Mouse (Mus musculus) right cerebral cortex, postnatal 14 days (tissue): ENCODE measurements at regions not wholly inside any gene's neighbourhood (a gene's known extent, or its start where the extent isn't known, plus 50 kb on each side); places are given as distances from the start of the nearest gene placed in this dataset.

Experiments
- DNase-seq: peaks from one replicate; pipeline ENCODE4 v3.0.0; 2022

DNA sequence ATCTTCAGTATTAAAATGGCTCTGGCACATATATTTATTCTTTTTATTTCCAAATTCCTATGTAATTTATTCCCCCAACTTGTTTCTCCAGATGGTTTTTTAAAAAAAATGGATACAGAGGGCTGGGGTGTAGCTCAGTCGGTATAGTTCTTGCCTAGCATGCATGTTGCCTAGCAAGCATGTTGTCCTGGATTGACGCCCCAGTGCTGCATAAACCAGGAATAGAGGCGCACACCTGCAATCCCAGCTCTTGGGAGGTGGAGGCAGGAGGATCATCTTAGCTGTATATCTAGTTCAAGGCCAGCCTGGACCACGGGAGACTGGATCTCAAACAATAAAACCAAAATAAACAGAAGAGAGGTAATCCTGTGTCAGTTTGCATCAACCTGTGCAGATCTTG lies 183.5 kb upstream of the Jmjd1c start:
- no peak for DNase-seq

- DNase-seq: no peak
These were observed 182.7 kb upstream of the Jmjd1c start for GRCm38 (mm10) chr10:66913187-66913586.

- no peak for DNase-seq
These were observed 182.3 kb upstream of the Jmjd1c start for GRCm38 (mm10) chr10:66913627-66914026.

- no peak for DNase-seq
These were observed 181.5 kb upstream of the Jmjd1c start for GRCm38 (mm10) chr10:66914288-66914975.

GRCm38 (mm10) chr10:66915801-66916200 lies 180.1 kb upstream of the Jmjd1c start:
- DNase-seq: no peak

GRCm38 (mm10) chr10:66917725-66918124 lies 178.2 kb upstream of the Jmjd1c start:
- DNase-seq: no peak

DNA sequence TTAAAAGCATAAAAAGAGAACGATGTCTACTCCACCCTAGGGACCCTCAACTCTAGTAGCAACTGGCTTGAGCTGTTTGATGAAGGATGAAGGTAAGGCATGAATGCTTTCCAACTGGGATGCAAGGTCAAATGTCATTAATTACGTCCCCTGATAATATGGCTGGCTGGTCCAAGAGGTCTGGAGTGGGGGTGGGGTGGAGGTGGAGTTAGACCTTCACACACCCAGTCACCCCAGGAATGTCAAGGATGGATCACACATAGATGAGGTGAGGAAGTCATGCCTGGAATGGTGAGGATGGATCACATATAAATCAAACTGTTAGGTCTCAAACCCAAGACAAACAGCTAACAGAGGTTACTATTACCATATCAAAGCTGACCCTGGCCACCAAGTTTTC lies 177.2 kb upstream of the Jmjd1c start:
- DNase-seq: no peak

DNA sequence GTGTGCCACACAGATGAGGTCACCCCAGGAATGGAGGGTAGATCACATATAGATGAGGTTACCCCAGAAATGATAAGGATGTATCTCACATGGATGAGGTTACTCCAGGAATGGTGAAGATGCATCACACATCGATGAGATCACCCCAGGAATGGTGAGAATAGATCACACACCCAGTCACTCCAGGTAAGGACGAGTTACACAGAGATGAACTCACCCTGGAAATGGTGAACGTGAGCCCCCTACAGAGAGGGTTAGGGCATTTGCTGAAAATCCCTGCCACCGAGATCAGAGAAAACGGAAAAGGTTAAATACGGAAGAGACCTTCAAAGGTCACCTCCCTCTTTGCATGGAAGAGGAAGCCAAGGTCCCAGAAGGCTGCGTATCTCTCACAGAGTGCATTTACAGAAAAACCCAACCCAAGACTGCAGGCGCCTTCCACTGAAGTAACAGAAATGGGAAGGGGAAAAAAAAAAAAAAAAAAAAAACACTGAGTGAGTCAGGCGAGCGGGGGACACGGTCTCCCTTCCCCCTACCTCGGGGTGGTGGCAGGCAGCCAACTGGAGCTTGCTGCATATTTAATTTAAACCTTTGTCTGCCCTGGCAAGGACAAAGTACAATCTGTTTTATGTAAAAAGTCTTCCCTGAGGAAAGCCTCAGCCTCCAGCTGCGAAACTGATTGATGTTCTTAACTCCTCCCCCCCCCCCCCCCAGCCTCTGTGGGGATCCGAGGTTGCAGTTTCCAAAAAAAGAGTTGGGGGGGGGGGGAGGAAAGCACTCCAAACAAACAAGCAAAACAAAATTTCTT lies 175.8 kb upstream of the Jmjd1c start:
- peak; percentile 82 for DNase-seq

GRCm38 (mm10) chr10:66920761-66921684 lies 174.9 kb upstream of the Jmjd1c start:
- DNase-seq: peak; percentile 90

DNA sequence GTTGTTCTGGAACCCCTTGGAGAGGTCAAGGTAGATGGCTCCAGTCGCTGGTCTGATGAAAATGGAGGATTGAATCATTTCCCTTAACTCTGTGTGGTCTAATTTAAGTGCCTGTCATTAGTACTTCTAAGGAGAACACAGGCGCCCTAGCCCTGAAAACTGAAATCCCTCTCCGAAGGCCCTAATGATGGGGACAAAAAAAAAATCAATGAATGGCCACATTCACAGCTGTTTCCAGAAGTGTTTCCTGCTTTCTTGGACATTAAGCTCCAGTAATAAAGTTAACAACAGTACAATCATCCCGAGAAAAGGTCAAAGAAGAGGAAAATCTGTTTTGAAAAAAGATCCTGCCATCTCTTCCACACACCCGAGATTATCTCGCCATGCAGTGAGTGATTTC lies 174.1 kb upstream of the Jmjd1c start:
- DNase-seq: no peak

DNA sequence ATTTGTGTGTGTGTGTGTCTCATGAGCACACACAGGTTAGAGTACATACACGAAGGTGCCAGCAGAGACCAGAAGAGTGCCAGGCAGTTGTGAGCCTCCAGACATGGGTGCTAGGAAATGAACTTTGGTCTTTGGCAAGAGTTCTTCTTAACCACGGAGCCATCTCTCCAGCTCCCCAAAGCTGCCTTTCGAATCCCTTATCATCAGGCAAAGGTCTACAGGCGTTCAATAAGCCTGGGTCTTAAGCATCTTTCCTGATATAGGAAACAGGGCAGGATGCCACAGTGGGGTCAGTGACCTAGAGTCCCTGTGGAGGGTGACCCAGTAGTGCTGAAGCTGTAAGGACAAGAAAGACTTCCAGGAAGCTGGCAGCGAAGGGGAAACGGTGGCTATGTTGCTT lies 173.6 kb upstream of the Jmjd1c start:
- DNase-seq: no peak

GRCm38 (mm10) chr10:66923947-66924346 lies 172.0 kb upstream of the Jmjd1c start:
- no peak for DNase-seq

DNA sequence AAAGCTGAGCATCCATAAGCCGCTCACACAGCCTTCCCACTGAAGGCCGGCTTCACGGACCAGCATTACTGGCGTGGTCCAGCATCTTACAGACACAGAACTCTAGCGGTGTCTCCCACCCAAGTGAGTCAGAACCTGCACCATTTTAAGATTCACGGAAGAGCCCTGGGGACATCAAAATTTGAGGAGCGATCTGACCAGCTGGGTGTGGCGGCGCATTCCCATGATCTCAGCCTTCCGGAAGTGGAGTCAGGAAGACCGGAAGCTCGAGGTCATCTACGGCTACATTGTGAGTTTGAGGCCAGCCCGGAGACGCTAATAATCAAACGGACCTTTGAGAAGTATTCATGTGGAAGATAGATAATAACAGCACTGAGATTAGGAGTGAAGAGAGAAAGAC lies 171.5 kb upstream of the Jmjd1c start:
- DNase-seq: no peak

- DNase-seq: no peak
These were observed 170.3 kb upstream of the Jmjd1c start for GRCm38 (mm10) chr10:66925553-66926127.

DNA sequence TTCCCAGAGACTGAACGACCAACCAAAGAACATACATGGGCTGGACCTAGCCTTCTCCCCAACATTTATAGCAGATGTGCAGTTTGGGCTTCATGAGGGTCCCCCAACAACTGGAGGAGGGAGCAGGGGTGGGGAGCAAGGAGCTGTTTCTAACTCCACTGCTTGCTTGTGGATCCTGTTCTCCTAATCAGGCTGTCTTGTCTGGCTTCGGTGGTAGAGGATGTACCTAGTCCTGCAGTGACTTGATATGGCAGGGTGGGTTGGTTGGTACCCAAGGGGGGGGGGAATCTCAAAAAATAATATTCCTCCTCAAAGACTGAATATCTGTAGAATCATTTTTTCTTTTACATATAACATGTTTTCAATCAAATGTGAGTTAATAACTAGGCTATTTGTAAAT lies 168.3 kb upstream of the Jmjd1c start:
- DNase-seq: no peak

DNA sequence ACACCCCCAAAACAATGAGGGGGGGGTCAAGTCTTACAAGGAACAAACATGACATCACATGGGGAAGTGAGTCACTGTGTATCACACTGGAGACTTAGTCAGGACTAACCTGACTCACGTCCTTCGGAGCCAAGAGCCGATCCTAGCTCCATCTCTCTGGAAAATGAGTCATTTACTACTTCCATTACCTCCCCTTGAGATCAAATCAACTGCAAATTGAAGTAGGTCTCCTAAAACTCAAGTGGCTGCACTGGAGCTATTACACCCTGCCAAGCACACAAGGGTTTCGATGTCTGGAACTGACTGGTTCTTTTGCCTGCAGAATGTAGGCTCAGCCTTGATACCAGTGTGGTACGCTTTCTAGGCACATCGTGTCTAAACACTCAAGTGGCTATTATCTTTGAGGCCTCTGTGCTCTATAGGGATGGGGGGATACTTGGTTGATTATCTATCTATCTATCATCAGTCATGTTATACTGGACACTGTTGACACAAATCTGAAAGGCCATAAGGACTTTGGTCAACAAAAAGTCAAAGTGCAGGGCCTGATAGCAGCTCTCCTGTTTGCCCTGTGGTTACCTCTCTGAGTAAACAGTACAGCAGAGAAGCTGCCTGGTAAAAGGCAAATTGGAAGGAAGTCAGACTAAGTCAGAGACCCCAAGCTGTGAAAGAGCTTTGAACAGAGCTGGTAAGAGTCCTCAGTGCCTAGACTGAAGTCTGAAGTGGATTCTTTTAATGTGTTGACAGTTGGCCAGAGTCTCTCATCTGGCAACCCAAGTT lies 167.5 kb upstream of the Jmjd1c start:
- DNase-seq: no peak

- no peak for DNase-seq
These were observed 165.4 kb upstream of the Jmjd1c start for GRCm38 (mm10) chr10:66930563-66930962.

DNA sequence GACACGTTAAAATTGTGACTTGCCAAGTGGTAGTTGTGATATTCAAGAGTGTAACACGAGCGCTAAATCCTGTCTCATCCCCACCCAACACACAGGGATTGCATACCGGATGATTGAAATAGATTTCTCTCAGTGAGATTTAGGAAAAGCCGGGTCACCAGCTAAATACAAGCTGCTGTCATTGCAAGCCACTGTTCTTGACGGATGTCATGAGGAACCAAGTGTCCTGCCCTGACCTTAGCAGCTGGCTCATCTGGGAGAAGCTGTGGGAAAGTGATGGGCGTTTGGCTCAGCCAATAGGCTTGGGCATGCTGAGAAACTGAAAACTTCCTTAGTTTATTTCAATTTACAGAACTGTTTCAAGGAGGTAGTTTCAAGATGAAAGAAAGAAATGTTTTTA lies 164.4 kb upstream of the Jmjd1c start:
- DNase-seq: peak; percentile 36

GRCm38 (mm10) chr10:66932544-66932943 lies 163.4 kb upstream of the Jmjd1c start:
- DNase-seq: no peak

DNA sequence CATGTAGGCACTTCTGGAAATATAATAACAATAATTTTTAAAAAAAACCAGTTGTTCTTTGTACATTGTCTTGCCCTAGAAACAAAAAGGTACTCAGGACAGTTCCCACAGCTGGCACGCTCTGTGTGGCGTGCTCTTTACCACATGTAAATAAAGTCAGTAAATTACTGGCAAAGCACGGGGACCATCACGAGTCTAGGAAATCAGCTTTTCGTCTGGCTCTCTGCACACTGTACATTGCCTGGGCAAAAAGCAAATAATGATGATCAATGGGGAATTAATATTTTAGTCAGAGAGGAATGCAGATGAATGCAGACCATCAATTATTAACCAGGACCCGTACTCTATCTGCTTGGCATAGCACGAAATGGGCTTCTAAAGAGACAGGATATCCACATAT lies 162.2 kb upstream of the Jmjd1c start:
- no peak for DNase-seq

- DNase-seq: no peak
These were observed 160.2 kb upstream of the Jmjd1c start for GRCm38 (mm10) chr10:66935731-66936130.

DNA sequence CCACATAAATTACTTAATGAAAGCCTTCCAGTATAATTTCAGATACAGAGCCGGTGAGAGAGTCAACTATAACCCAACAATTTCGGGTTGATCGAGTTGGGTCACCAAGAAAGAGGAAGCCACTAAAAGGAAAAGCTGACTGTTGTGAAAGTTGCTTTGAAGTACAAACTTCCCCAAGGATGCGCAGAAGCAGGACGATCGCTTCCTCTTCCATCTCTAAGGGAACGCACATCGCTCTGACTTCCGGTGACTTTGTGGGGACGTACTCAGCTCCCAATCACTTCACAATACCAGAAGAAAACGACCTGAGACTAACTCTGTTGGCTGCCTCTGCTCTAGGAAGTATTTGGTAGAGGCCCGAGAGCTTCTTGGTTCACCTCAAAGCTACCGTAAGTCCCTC lies 158.8 kb upstream of the Jmjd1c start:
- DNase-seq: no peak
